Mouse (Mus musculus) Muller cell, postnatal 12 days (primary cell): ENCODE measurements around the gene Sergef.

Experiments
- DNase-seq: peaks from one replicate; pipeline ENCODE4 v3.0.0-alpha.2; 2015; ENCODE audit errors: inconsistent ontology term

Gene Sergef

GRCm38 (mm10) chr7:46404756-46405155 lies 234.9 kb downstream of the Sergef start:
- no peak for DNase-seq

- DNase-seq, result no peak
These were observed 235.8 kb downstream of the Sergef start for GRCm38 (mm10) chr7:46403616-46404485.

GRCm38 (mm10) chr7:46401371-46402180 lies 238.0 kb downstream of the Sergef start:
- DNase-seq, result no peak

GRCm38 (mm10) chr7:46400346-46400745 lies 239.3 kb downstream of the Sergef start:
- no peak for DNase-seq

GRCm38 (mm10) chr7:46399676-46400075 lies 239.9 kb downstream of the Sergef start:
- no peak for DNase-seq

- DNase-seq, result no peak
These were observed 241.0 kb downstream of the Sergef start for GRCm38 (mm10) chr7:46398612-46399011.

- no peak for DNase-seq
These were observed 241.8 kb downstream of the Sergef start for GRCm38 (mm10) chr7:46397732-46398333.

- no peak for DNase-seq
These were observed 242.5 kb downstream of the Sergef start for GRCm38 (mm10) chr7:46396928-46397731.

GRCm38 (mm10) chr7:46396231-46396927 lies 243.2 kb downstream of the Sergef start, which contains the start of gene Kcnc1:
Gene Kcnc1 (plus strand): TSS chr7:46396497.
- peak; percentile 91 for DNase-seq

- DNase-seq, result no peak
These were observed 244.0 kb downstream of the Sergef start for GRCm38 (mm10) chr7:46395571-46395970.

- no peak for DNase-seq
These were observed 244.7 kb downstream of the Sergef start for GRCm38 (mm10) chr7:46394933-46395332.

- DNase-seq, result no peak
These were observed 245.7 kb downstream of the Sergef start for GRCm38 (mm10) chr7:46393718-46394511.
